Mouse (Mus musculus): ENCODE measurements around the gene Nlrc5.

DNA sequence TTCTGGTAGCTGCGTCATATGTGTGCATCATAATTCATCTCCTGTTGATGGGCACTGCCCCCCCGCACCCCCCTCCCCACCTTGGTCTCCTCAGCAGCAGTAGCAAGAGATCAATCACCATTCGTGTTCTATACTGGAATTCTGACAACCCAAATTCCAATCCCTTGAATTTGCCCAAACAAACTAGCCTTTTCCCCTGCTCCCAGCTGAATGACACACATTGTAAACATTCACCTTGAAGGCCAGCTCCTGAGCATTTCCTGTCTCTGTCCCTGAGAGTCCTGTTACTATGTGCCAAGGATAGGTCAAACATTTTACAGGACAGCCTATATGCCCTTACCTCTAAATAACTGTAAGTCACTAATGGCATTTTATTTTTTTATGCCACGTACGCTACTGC, 21.9 kb downstream of the Nlrc5 start:
- TF ChIP-seq EP300 (IDR thresholded peaks at IDR 0.05; ENCODE audit: low read depth) (no peak), CTCF (IDR thresholded peaks at IDR 0.05; ENCODE audit: low read depth) (no peak)
